Mouse (Mus musculus): ENCODE results near the gene Fam114a2. TPM values are rescaled to one million over a fixed set of nuclear protein-coding genes. Genes with fewer than 3 reads are reported as not detected.

Fam114a2 gene
- polyA plus RNA-seq, 1 experiment: 31.5 TPM

- Histone ChIP-seq H3K36me3 (ENCODE audit: control insufficient read depth, insufficient read depth, low read length) (no peaks in the 10 kb centered on the region), H3K4me1 (ENCODE audit: control insufficient read depth, insufficient read depth, low read length) (no peaks in the 10 kb centered on the region), H3K27ac (ENCODE audit: insufficient read depth, low read depth, low read length) (no peak overlapping the region), H3K27me3 (replicated peaks; ENCODE audit: control insufficient read depth, insufficient read depth, low read length) (no peaks in the 10 kb centered on the region), H3K4me3 (ENCODE audit: insufficient read depth, low read depth, low read length) (no peak overlapping the region)
- 90% methylated on average over 2 of the region's 2 CpGs for WGBS
- no peak for DNase-seq
- TF ChIP-seq POLR2A (IDR thresholded peaks at IDR 0.05; ENCODE audit: low read depth, low read length): no peak
- no peak for TF ChIP-seq CTCF (conservative IDR thresholded peaks at IDR 0.05; ENCODE audit: insufficient read depth, insufficient read length, low read depth, low read length)
Observed at GRCm38 (mm10) chr11:57550230-57550629, 31.8 kb upstream of the Fam114a2 start.

- DNase-seq: peak; percentile 66
- TF ChIP-seq CTCF (conservative IDR thresholded peaks at IDR 0.05; ENCODE audit: insufficient read depth, insufficient read length, low read depth, low read length) (peak; percentile 93), POLR2A (IDR thresholded peaks at IDR 0.05; ENCODE audit: low read depth, low read length) (no peak)
- Histone ChIP-seq H3K27ac (ENCODE audit: insufficient read depth, low read depth, low read length) (no peak overlapping the region), H3K36me3 (ENCODE audit: control insufficient read depth, insufficient read depth, low read length) (no peaks in the 10 kb centered on the region), H3K27me3 (replicated peaks; ENCODE audit: control insufficient read depth, insufficient read depth, low read length) (no peaks in the 10 kb centered on the region), H3K4me1 (ENCODE audit: control insufficient read depth, insufficient read depth, low read length) (no peaks in the 10 kb centered on the region), H3K4me3 (ENCODE audit: insufficient read depth, low read depth, low read length) (no peak overlapping the region)
- 33% methylated on average over 18 of the region's 18 CpGs for WGBS
Observed at GRCm38 (mm10) chr11:57548618-57549550, 30.5 kb upstream of the Fam114a2 start.

- H3K27me3 ChIP-seq (replicated peaks; ENCODE audit: control insufficient read depth, insufficient read depth, low read length): no peaks in the 10 kb centered on the region
- H3K27ac ChIP-seq (ENCODE audit: insufficient read depth, low read depth, low read length): no peak overlapping the region
- no peaks in the 10 kb centered on the region for H3K36me3 ChIP-seq (ENCODE audit: control insufficient read depth, insufficient read depth, low read length)
- TF ChIP-seq POLR2A (IDR thresholded peaks at IDR 0.05; ENCODE audit: low read depth, low read length) (no peak), CTCF (conservative IDR thresholded peaks at IDR 0.05; ENCODE audit: insufficient read depth, insufficient read length, low read depth, low read length) (no peak)
- H3K4me1 ChIP-seq (ENCODE audit: control insufficient read depth, insufficient read depth, low read length): no peaks in the 10 kb centered on the region
- 88% methylated on average over 2 of the region's 2 CpGs for WGBS
- H3K4me3 ChIP-seq (ENCODE audit: insufficient read depth, low read depth, low read length): no peak overlapping the region
- DNase-seq: no peak
Observed at GRCm38 (mm10) chr11:57540681-57541080, 22.3 kb upstream of the Fam114a2 start.

- Histone ChIP-seq H3K4me3 (ENCODE audit: insufficient read depth, low read depth, low read length) (no peak overlapping the region), H3K4me1 (ENCODE audit: control insufficient read depth, insufficient read depth, low read length) (no peaks in the 10 kb centered on the region), H3K27me3 (replicated peaks; ENCODE audit: control insufficient read depth, insufficient read depth, low read length) (no peaks in the 10 kb centered on the region), H3K27ac (ENCODE audit: insufficient read depth, low read depth, low read length) (no peak overlapping the region), H3K36me3 (ENCODE audit: control insufficient read depth, insufficient read depth, low read length) (no peaks in the 10 kb centered on the region)
- DNase-seq: no peak
- 83% methylated on average over 5 of the region's 5 CpGs for WGBS
- TF ChIP-seq POLR2A (IDR thresholded peaks at IDR 0.05; ENCODE audit: low read depth, low read length) (no peak), CTCF (conservative IDR thresholded peaks at IDR 0.05; ENCODE audit: insufficient read depth, insufficient read length, low read depth, low read length) (no peak)
Observed at GRCm38 (mm10) chr11:57539841-57540418, 21.5 kb upstream of the Fam114a2 start.

GRCm38 (mm10) chr11:57535912-57536311, 17.5 kb upstream of the Fam114a2 start:
- H3K36me3 ChIP-seq (ENCODE audit: control insufficient read depth, insufficient read depth, low read length): no peaks in the 10 kb centered on the region
- H3K4me3 ChIP-seq (ENCODE audit: insufficient read depth, low read depth, low read length): no peak overlapping the region
- no peaks in the 10 kb centered on the region for H3K27me3 ChIP-seq (replicated peaks; ENCODE audit: control insufficient read depth, insufficient read depth, low read length)
- DNase-seq: no peak
- no peak overlapping the region for H3K27ac ChIP-seq (ENCODE audit: insufficient read depth, low read depth, low read length)
- H3K4me1 ChIP-seq (ENCODE audit: control insufficient read depth, insufficient read depth, low read length): no peaks in the 10 kb centered on the region
- 99% methylated on average over 5 of the region's 5 CpGs for WGBS
- no peak for TF ChIP-seq POLR2A (IDR thresholded peaks at IDR 0.05; ENCODE audit: low read depth, low read length)

- H3K4me1 ChIP-seq (ENCODE audit: control insufficient read depth, insufficient read depth, low read length): no peaks in the 10 kb centered on the region
- H3K36me3 ChIP-seq (ENCODE audit: control insufficient read depth, insufficient read depth, low read length): 0 out of 2 replicates have a peak, but pooled peaks cover 1% of the 10 kb centered on the region
- H3K27me3 ChIP-seq (replicated peaks; ENCODE audit: control insufficient read depth, insufficient read depth, low read length): no peaks in the 10 kb centered on the region
- no peak overlapping the region for H3K4me3 ChIP-seq (ENCODE audit: insufficient read depth, low read depth, low read length)
- DNase-seq: no peak
- TF ChIP-seq POLR2A (IDR thresholded peaks at IDR 0.05; ENCODE audit: low read depth, low read length): no peak
- no peak for TF ChIP-seq CTCF (conservative IDR thresholded peaks at IDR 0.05; ENCODE audit: insufficient read depth, insufficient read length, low read depth, low read length)
- H3K27ac ChIP-seq (ENCODE audit: insufficient read depth, low read depth, low read length): no peak overlapping the region
- 92% methylated on average over 4 of the region's 4 CpGs for WGBS
Observed at GRCm38 (mm10) chr11:57532306-57532705, 13.9 kb upstream of the Fam114a2 start.

GRCm38 (mm10) chr11:57531300-57531950, 13.0 kb upstream of the Fam114a2 start:
- Histone ChIP-seq H3K27me3 (replicated peaks; ENCODE audit: control insufficient read depth, insufficient read depth, low read length) (no peaks in the 10 kb centered on the region), H3K27ac (ENCODE audit: insufficient read depth, low read depth, low read length) (0 out of 2 replicates have a peak overlapping the region, but pooled peaks have one; percentile 16), H3K4me3 (ENCODE audit: insufficient read depth, low read depth, low read length) (no peak overlapping the region), H3K36me3 (ENCODE audit: control insufficient read depth, insufficient read depth, low read length) (0 out of 2 replicates have a peak, but pooled peaks cover 1% of the 10 kb centered on the region), H3K4me1 (ENCODE audit: control insufficient read depth, insufficient read depth, low read length) (no peaks in the 10 kb centered on the region)
- TF ChIP-seq CTCF (conservative IDR thresholded peaks at IDR 0.05; ENCODE audit: insufficient read depth, insufficient read length, low read depth, low read length): no peak
- no peak for TF ChIP-seq POLR2A (IDR thresholded peaks at IDR 0.05; ENCODE audit: low read depth, low read length)
- WGBS: 27% methylated on average over 11 of the region's 11 CpGs
- peak; percentile 46 for DNase-seq

Data from kidney, adult 2 months (tissue).